Mouse (Mus musculus) cerebellum, adult 2 months (tissue): ENCODE measurements at regions not wholly inside any gene's neighbourhood (a gene's known extent, or its start where the extent isn't known, plus 50 kb on each side); places are given as distances from the start of the nearest gene placed in this dataset.

Experiments
- CTCF ChIP-seq: fragments of 200-500 bp; IDR thresholded peaks from 2 replicates; pipeline ENCODE4 v1.5.1; 2011; ENCODE audit warnings: low read depth, mild to moderate bottlenecking, control low read depth, low read length, moderate library complexity, borderline replicate concordance; ENCODE audit not compliant: insufficient read depth
- POLR2A ChIP-seq: fragments of 200-500 bp; IDR thresholded peaks from 2 replicates; pipeline ENCODE4 v1.6.1; 2011; ENCODE audit warnings: low read length, control low read depth, borderline replicate concordance; ENCODE audit not compliant: insufficient read depth

DNA sequence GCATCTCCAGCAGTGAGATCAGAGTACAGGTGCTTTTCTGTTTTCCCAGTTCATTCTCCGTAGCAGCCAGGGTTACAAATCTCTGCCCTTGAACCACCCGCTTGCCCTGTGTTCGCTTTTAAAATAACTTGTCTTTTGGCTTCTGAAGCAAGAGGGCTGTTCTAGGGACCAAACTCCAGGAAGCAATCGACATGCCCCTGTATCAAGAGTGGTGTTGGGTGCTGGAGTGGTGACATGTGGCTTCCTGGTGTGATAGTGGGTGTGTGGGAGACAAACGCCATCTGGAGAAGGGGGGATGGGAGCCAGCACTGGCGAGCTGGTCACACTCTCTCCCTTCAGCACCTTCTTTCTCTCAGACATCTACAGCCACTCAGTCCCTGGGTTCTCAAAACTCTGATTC is 186.0 kb upstream of the Irx3 start:
- TF ChIP-seq POLR2A = no peak
- no peak for TF ChIP-seq CTCF
